Mouse (Mus musculus) liver, postnatal 0 days (tissue): ENCODE data around the gene Aqp1.

Experiments
- CTCF ChIP-seq: sonication (generic); IDR thresholded peaks from 2 replicates; pipeline ENCODE4 v1.5.1; 2016; ENCODE audit warnings: antibody characterized with exemption, low read depth
- EP300 ChIP-seq: IDR thresholded peaks from 2 replicates; pipeline ENCODE4 v1.6.1; 2016; ENCODE audit warnings: antibody characterized with exemption, low read depth, mild to moderate bottlenecking

GRCm38 (mm10) chr6:55343446-55343845 lies 7.2 kb downstream of the Aqp1 start:
- TF ChIP-seq CTCF (no peak), EP300 (no peak)
